Mouse (Mus musculus) bone marrow, adult 2 months (tissue): ENCODE data around the gene Gtf3c6.

Source experiments
- CTCF ChIP-seq: fragments of 200-500 bp; IDR thresholded peaks from 2 replicates; pipeline ENCODE4 v1.5.1; 2011; ENCODE audit warnings: low read length, control low read depth; ENCODE audit not compliant: control insufficient read depth, insufficient read depth
- POLR2A ChIP-seq: fragments of 200-500 bp; IDR thresholded peaks from 2 replicates; pipeline ENCODE4 v1.6.1; 2011; ENCODE audit warnings: low read depth, mild to moderate bottlenecking, control low read depth, low read length, borderline replicate concordance; ENCODE audit not compliant: control insufficient read depth

DNA sequence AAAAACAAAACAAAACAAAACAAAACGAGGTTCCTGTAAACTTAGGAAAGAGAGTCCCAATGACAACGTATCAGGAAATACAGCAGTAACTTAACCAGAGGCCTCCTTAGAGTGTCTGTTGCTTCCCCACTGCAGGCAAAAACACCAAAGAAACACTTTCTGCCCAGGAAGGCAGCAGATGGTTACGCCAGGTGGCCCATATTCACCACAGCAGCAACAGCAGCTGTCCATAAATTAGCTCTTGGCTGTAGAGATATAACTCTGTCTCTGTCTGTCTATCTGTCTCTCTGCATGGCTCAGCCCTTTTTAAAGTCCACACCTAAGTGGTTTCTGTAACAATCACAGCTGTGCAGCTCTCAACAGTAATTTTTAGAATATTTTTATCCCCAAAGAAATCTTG, 39.0 kb downstream of the Gtf3c6 start:
- TF ChIP-seq POLR2A = no peak
- TF ChIP-seq CTCF = no peak
